Mouse (Mus musculus): ENCODE measurements around the gene Ppp2r5a.

Ppp2r5a gene

GRCm38 (mm10) chr1:191378080-191378479 is 25.0 kb downstream of the Ppp2r5a start:
- no peak for DNase-seq (ENCODE audit: low read depth)

- DNase-seq (ENCODE audit: low read depth) = no peak
These were observed 27.5 kb downstream of the Ppp2r5a start for GRCm38 (mm10) chr1:191375644-191375998.

GRCm38 (mm10) chr1:191374993-191375643 is 28.0 kb downstream of the Ppp2r5a start:
- DNase-seq (ENCODE audit: low read depth) = no peak

GRCm38 (mm10) chr1:191369140-191369539 is 33.9 kb downstream of the Ppp2r5a start:
- peak; percentile 52 for DNase-seq (ENCODE audit: low read depth)

GRCm38 (mm10) chr1:191368193-191368592 is 34.9 kb downstream of the Ppp2r5a start:
- no peak for DNase-seq (ENCODE audit: low read depth)

- DNase-seq (ENCODE audit: low read depth) = peak; percentile 87
These were observed 38.6 kb downstream of the Ppp2r5a start for GRCm38 (mm10) chr1:191364477-191364876.

- no peak for DNase-seq (ENCODE audit: low read depth)
These were observed 40.7 kb downstream of the Ppp2r5a start for GRCm38 (mm10) chr1:191362412-191362811.

- DNase-seq (ENCODE audit: low read depth) = no peak
These were observed 43.6 kb downstream of the Ppp2r5a start for GRCm38 (mm10) chr1:191359478-191359877.

- DNase-seq (ENCODE audit: low read depth) = no peak
These were observed 46.1 kb downstream of the Ppp2r5a start for GRCm38 (mm10) chr1:191356936-191357335.

- no peak for DNase-seq (ENCODE audit: low read depth)
These were observed 49.2 kb downstream of the Ppp2r5a start for GRCm38 (mm10) chr1:191353836-191354235.

GRCm38 (mm10) chr1:191352786-191353488 is 50.1 kb downstream of the Ppp2r5a start:
- DNase-seq (ENCODE audit: low read depth) = peak; percentile 72

GRCm38 (mm10) chr1:191350355-191350754 is 52.7 kb downstream of the Ppp2r5a start:
- DNase-seq (ENCODE audit: low read depth) = no peak

- no peak for DNase-seq (ENCODE audit: low read depth)
These were observed 53.5 kb downstream of the Ppp2r5a start for GRCm38 (mm10) chr1:191349486-191350037.

GRCm38 (mm10) chr1:191348996-191349395 is 54.1 kb downstream of the Ppp2r5a start:
- DNase-seq (ENCODE audit: low read depth) = no peak

GRCm38 (mm10) chr1:191348592-191348991 is 54.5 kb downstream of the Ppp2r5a start:
- DNase-seq (ENCODE audit: low read depth) = no peak

- no peak for DNase-seq (ENCODE audit: low read depth)
These were observed 55.5 kb downstream of the Ppp2r5a start for GRCm38 (mm10) chr1:191347602-191348001.

- no peak for DNase-seq (ENCODE audit: low read depth)
These were observed 62.5 kb downstream of the Ppp2r5a start for GRCm38 (mm10) chr1:191340530-191340929.

GRCm38 (mm10) chr1:191339876-191340275 is 63.2 kb downstream of the Ppp2r5a start:
- no peak for DNase-seq (ENCODE audit: low read depth)

- DNase-seq (ENCODE audit: low read depth) = no peak
These were observed 68.6 kb downstream of the Ppp2r5a start for GRCm38 (mm10) chr1:191334500-191334899.

- no peak for DNase-seq (ENCODE audit: low read depth)
These were observed 72.7 kb downstream of the Ppp2r5a start for GRCm38 (mm10) chr1:191330356-191330755.

- DNase-seq (ENCODE audit: low read depth) = no peak
These were observed 75.0 kb downstream of the Ppp2r5a start for GRCm38 (mm10) chr1:191328019-191328441.

- DNase-seq (ENCODE audit: low read depth) = no peak
These were observed 75.8 kb downstream of the Ppp2r5a start for GRCm38 (mm10) chr1:191327258-191327657.

- DNase-seq (ENCODE audit: low read depth) = peak; percentile 84
These were observed 76.7 kb downstream of the Ppp2r5a start for GRCm38 (mm10) chr1:191326233-191326882.

Measured in induced T-regulatory cell, adult 2 months (primary cell).